Mouse (Mus musculus) fat pad, adult 2 months (tissue): ENCODE results near the gene Abcf1.
"Not testable (repeated sequence)": the region's sequence is repeated elsewhere in the genome, so short reads cannot be mapped to it uniquely, and the experiment has no call there.

Source experiments
- DNase-seq: peaks from one replicate; pipeline ENCODE4 v3.0.0-alpha.2; 2011; ENCODE audit warnings: low read depth, low spot score; ENCODE audit errors: extremely low read depth

The Abcf1 gene

GRCm38 (mm10) chr17:35979401-35980362 lies 10.1 kb upstream of the Abcf1 start, which contains the start of the genes Gnl1 and Prr3:
Gene Gnl1 (plus strand): TSS chr17:35979851.
Gene Prr3 (minus strand): TSS chr17:35980236.
- DNase-seq, result no peak

- no peak for DNase-seq
These were observed 9.3 kb upstream of the Abcf1 start for GRCm38 (mm10) chr17:35978811-35979400.

- DNase-seq, result no peak
These were observed 2.6 kb upstream of the Abcf1 start for GRCm38 (mm10) chr17:35972131-35972530.

DNA sequence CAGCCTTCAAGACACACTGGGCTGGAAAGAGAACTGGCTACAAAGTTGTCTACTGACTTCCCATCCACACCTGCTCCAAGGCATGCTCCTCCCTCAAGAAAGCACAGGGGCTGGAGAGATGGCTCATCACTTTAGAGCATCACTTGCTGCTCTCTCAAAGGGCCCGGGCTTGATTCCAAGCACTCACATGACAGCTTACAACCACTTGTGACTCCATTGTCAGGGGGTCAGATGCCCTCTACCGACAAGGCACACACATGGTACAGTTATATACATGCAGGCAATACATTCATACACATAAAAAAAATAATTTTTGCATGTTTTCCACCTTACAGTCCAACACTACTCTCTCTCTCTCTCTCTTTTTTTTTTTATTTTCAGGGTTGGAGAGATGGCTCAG lies 1.9 kb downstream of the Abcf1 start:
- DNase-seq, result no peak

- DNase-seq, result no peak
These were observed 6.3 kb downstream of the Abcf1 start for GRCm38 (mm10) chr17:35963279-35963678.

- no peak for DNase-seq
These were observed 10.9 kb downstream of the Abcf1 start for GRCm38 (mm10) chr17:35958533-35959223.

DNA sequence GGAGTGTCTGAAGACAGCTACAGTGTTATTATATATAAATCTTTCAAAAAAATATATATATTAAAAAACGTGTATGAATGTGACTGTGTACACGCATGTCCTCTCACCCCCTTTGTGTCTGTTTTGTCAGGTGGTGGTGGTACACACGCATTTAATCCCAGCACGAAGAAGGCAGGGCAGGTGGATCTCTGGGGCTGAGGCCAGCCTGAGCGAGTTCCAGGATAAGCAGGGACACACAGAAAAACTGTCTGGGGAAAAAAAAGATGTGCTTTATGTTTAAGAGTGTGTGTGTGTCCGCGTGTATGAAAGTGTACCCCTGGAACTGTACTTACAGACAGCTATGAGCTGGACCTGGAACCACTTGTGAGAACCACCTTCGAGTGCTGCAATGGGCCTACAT lies 14.9 kb downstream of the Abcf1 start:
- DNase-seq, result no peak

DNA sequence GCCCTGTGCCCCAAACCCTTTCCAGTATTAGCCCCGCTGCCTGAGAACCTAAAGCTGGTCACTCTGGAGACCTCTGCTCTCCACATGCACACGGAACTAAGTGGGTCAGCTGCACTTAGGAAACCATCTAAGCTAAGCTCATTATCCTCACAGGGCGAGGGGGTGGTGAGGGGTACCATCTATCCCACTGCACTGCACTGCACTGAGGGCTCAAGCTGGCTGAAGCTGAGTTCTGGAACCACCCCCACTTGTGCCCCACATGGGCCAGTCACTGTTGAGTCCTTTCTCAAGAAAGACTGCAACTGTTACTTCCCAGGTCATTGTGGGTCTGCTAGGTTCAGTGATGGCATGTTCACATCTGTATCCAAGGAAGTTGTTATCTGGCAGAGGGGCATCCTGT lies 17.0 kb downstream of the Abcf1 start:
- not testable (repeated sequence) for DNase-seq

DNA sequence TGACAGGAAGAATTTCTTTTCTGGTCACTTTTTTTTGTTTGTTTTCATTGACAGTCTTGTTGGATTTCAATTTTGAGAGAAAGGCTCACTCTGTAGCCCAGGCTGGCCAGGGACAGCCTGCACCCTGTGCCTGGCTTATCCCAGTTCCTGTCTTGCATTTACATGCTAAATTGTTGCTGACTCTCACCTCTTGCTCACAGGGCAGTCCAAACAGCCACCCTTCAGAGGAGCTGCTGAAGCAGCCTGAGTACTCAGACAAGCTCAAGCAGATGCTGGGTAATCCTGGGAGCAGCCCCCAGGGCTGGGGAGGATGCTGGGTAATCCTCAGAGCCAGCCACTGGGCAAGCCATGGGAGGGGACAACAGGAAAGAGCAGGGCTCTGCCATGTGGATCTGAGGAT lies 18.6 kb downstream of the Abcf1 start:
- not testable (repeated sequence) for DNase-seq

DNA sequence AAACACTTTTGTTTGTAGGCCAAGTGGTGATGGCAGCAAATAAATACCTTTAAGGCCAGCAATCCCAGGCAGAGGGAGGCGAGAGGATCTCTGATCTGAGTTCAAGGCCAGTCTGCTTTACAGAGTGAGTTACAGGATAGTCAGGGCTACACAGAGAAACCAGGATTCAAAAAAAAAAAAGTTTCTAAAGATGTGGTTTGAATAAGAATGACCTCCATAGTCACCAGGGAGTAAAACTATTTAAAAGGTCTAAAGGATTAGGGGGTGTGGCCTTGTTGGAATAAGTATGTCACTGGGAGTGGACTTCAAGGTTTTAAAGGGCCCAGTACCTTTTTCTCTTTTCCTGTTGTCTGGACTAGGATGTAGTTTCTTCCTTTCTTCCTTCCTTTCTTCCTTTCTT lies 29.6 kb downstream of the Abcf1 start:
- DNase-seq, result no peak

- no peak for DNase-seq
These were observed 30.5 kb downstream of the Abcf1 start for GRCm38 (mm10) chr17:35939108-35939507.

DNA sequence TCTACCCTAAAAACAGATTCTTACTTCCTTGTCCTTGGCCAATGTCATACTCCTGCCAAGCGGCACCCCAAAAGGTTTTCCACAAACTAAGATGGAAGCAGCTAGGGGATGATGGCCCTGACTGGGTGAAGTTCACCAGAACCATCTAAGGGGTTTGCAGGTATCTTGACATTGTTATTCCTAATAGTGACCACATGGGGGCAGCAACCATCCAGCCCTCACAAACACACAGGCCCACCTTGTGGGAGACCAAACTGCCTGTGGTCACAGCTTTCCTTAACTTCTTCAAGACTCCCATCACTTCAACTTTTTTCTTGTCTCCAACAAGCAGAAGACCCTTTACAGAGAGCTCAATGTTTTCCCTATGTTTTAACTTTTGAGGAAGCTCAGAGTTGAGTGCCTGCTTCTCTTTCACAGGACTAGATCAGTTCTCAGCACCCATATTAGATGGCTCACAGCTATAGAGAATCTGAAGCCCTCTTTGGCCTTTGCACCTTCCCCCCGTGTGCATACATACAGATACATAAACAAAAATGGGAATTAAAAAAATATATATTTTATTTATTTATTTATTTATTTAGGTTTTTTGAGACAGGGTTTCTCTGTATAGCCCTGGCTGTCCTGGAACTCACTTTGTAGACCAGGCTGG lies 31.7 kb downstream of the Abcf1 start:
- no peak for DNase-seq

DNA sequence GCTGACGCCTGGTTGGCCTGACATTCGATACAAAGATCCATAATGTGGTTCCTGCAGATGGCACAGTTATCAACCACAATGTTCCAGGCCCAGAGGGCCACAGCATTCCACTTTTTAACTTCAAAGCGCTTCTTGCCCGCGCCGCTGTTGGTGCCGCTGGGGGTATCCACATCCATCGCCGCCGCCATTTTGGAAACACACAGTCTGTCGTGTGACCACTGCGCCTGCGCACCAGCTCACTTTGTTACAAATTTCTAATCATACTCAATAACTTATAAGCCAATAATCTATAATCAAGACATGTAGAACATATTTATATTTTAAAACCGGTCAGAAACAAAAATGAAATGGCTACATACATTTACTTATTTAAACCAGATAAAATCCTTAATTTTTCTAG lies 33.8 kb downstream of the Abcf1 start:
- not testable (repeated sequence) for DNase-seq

DNA sequence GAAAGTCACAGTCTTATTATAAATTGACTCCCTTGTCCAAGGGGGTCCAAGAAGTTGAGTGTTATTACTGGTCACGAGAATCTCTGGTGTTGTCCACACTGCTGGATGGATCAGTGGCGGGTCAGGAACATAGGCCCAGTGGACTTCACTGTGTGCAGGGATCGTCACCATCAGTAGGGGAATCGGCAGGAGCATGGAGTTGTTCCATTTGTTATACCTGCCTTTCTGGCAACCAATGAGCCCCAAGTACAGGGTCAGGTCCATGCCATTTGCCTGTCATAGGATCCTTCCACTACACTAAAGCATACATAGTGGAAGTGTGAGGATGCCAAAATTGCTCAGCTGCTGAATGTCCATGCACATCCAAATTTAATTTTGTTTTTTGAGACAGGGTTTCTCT lies 37.0 kb downstream of the Abcf1 start:
- DNase-seq, result no peak

GRCm38 (mm10) chr17:35930627-35931026 lies 38.9 kb downstream of the Abcf1 start:
- DNase-seq, result no peak

- DNase-seq, result no peak
These were observed 40.0 kb downstream of the Abcf1 start for GRCm38 (mm10) chr17:35929534-35929933.

- DNase-seq, result no peak
These were observed 42.1 kb downstream of the Abcf1 start for GRCm38 (mm10) chr17:35927471-35927870.

DNA sequence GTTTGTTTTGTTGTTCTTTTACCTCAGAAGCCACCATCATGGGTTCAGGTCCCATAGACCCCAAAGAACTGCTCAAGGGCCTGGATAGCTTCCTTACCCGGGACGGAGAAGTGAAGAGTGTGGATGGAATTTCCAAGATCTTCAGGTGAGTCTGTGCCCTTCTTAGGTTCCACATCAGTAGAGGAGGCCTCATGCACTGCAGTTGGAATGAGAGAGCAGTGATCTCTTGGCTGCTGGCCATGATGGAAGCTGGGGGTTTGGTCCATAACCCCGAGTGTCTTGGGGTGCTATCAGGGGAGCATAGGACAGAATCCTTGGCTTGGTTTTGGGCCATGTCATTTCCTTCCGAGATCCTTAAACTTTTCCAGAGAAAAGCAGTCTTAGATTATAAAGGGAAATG lies 46.3 kb downstream of the Abcf1 start:
- DNase-seq, result no peak

GRCm38 (mm10) chr17:35922566-35922965 lies 47.0 kb downstream of the Abcf1 start:
- DNase-seq, result no peak

GRCm38 (mm10) chr17:35921710-35922109 lies 47.9 kb downstream of the Abcf1 start:
- no peak for DNase-seq
